Mouse (Mus musculus): ENCODE measurements around the gene Olfr871. TPM values are rescaled to one million over a fixed set of nuclear protein-coding genes. Genes with fewer than 3 reads are reported as not detected.

Gene Olfr871
- polyA plus RNA-seq, 1 experiment = not detected

GRCm38 (mm10) chr9:20211477-20211876 lies 530 bp upstream of the Olfr871 start:
- H3K79me2 ChIP-seq (ENCODE audit: control insufficient read depth, insufficient read depth) = no peaks in the 10 kb centered on the region
- H3K79me3 ChIP-seq (ENCODE audit: low read depth) = no peaks in the 10 kb centered on the region
- H3K27me3 ChIP-seq (ENCODE audit: control insufficient read depth, insufficient read depth, insufficient read length) = no peaks in the 10 kb centered on the region
- no peaks in the 10 kb centered on the region for H3K36me3 ChIP-seq (ENCODE audit: control insufficient read depth, insufficient read depth)
- TF ChIP-seq CEBPB (IDR thresholded peaks at IDR 0.05; ENCODE audit: low read depth) = no peak
- TF ChIP-seq MAX (IDR thresholded peaks at IDR 0.05) = no peak
- TF ChIP-seq FOSL1 (IDR thresholded peaks at IDR 0.05; ENCODE audit: insufficient read depth, low read length, poor library complexity, severe bottlenecking) = no peak
- TF ChIP-seq USF1 (IDR thresholded peaks at IDR 0.05; ENCODE audit: low read depth) = no peak
- TF ChIP-seq MYOG (IDR thresholded peaks at IDR 0.05; ENCODE audit: control insufficient read depth, extremely low read depth, insufficient read length) = no peak
- no peak for TF ChIP-seq CTCF (IDR thresholded peaks at IDR 0.05; ENCODE audit: control insufficient read depth, insufficient read depth, insufficient read length)
- no peak for TF ChIP-seq MYOD1 (IDR thresholded peaks at IDR 0.05; ENCODE audit: control insufficient read depth, insufficient read length, low read depth)
- H3K4me3 ChIP-seq (ENCODE audit: insufficient read depth, poor library complexity, severe bottlenecking) = no peak overlapping the region
- no peak overlapping the region for H3ac ChIP-seq (ENCODE audit: control insufficient read depth, insufficient read length, low read depth)

GRCm38 (mm10) chr9:20236819-20237218 lies 24.8 kb downstream of the Olfr871 start, which contains the start of gene Olfr872:
Gene Olfr872, plus strand, starts transcription at chr9:20237119.
- no peaks in the 10 kb centered on the region for H3K36me3 ChIP-seq (ENCODE audit: control insufficient read depth, insufficient read depth)
- H3K79me3 ChIP-seq (ENCODE audit: low read depth) = no peaks in the 10 kb centered on the region
- no peak within 1 kb of the TSS for H3K4me3 ChIP-seq (ENCODE audit: insufficient read depth, poor library complexity, severe bottlenecking)
- TF ChIP-seq MYOD1 (IDR thresholded peaks at IDR 0.05; ENCODE audit: control insufficient read depth, insufficient read length, low read depth) = no peak
- TF ChIP-seq CTCF (IDR thresholded peaks at IDR 0.05; ENCODE audit: control insufficient read depth, insufficient read depth, insufficient read length) = no peak
- TF ChIP-seq CEBPB (IDR thresholded peaks at IDR 0.05; ENCODE audit: low read depth) = no peak
- TF ChIP-seq MAX (IDR thresholded peaks at IDR 0.05) = no peak
- no peak for TF ChIP-seq MYOG (IDR thresholded peaks at IDR 0.05; ENCODE audit: control insufficient read depth, extremely low read depth, insufficient read length)
- TF ChIP-seq USF1 (IDR thresholded peaks at IDR 0.05; ENCODE audit: low read depth) = no peak
- TF ChIP-seq FOSL1 (IDR thresholded peaks at IDR 0.05; ENCODE audit: insufficient read depth, low read length, poor library complexity, severe bottlenecking) = no peak
- H3K27me3 ChIP-seq (ENCODE audit: control insufficient read depth, insufficient read depth, insufficient read length) = no peaks in the 10 kb centered on the region
- H3K79me2 ChIP-seq (ENCODE audit: control insufficient read depth, insufficient read depth) = no peaks in the 10 kb centered on the region
- no peak within 1 kb of the TSS for H3ac ChIP-seq (ENCODE audit: control insufficient read depth, insufficient read length, low read depth)

GRCm38 (mm10) chr9:20237378-20237777 lies 25.4 kb downstream of the Olfr871 start:
- no peaks in the 10 kb centered on the region for H3K36me3 ChIP-seq (ENCODE audit: control insufficient read depth, insufficient read depth)
- no peaks in the 10 kb centered on the region for H3K79me2 ChIP-seq (ENCODE audit: control insufficient read depth, insufficient read depth)
- no peak overlapping the region for H3K4me3 ChIP-seq (ENCODE audit: insufficient read depth, poor library complexity, severe bottlenecking)
- no peaks in the 10 kb centered on the region for H3K27me3 ChIP-seq (ENCODE audit: control insufficient read depth, insufficient read depth, insufficient read length)
- TF ChIP-seq FOSL1 (IDR thresholded peaks at IDR 0.05; ENCODE audit: insufficient read depth, low read length, poor library complexity, severe bottlenecking) = no peak
- TF ChIP-seq MYOG (IDR thresholded peaks at IDR 0.05; ENCODE audit: control insufficient read depth, extremely low read depth, insufficient read length) = no peak
- TF ChIP-seq CEBPB (IDR thresholded peaks at IDR 0.05; ENCODE audit: low read depth) = no peak
- no peak for TF ChIP-seq USF1 (IDR thresholded peaks at IDR 0.05; ENCODE audit: low read depth)
- TF ChIP-seq MAX (IDR thresholded peaks at IDR 0.05) = no peak
- TF ChIP-seq CTCF (IDR thresholded peaks at IDR 0.05; ENCODE audit: control insufficient read depth, insufficient read depth, insufficient read length) = no peak
- no peak for TF ChIP-seq MYOD1 (IDR thresholded peaks at IDR 0.05; ENCODE audit: control insufficient read depth, insufficient read length, low read depth)
- no peaks in the 10 kb centered on the region for H3K79me3 ChIP-seq (ENCODE audit: low read depth)
- H3ac ChIP-seq (ENCODE audit: control insufficient read depth, insufficient read length, low read depth) = no peak overlapping the region

Other genes with a start within 250 kb of the Olfr871 start
- gene Olfr866, start 184.2 kb upstream of the Olfr871 start, polyA plus RNA-seq (2012; fragmentation: generic; extraction: Trizol) = not detected
- gene Olfr867, start 154.6 kb upstream of the Olfr871 start, polyA plus RNA-seq (2012; fragmentation: generic; extraction: Trizol) = not detected
- gene Olfr868, start 113.6 kb upstream of the Olfr871 start, polyA plus RNA-seq (2012; fragmentation: generic; extraction: Trizol) = not detected
- not detected for gene Olfr869, start 83.2 kb upstream of the Olfr871 start, polyA plus RNA-seq (2012; fragmentation: generic; extraction: Trizol)
- not detected for gene Olfr870, start 38.1 kb upstream of the Olfr871 start, polyA plus RNA-seq (2012; fragmentation: generic; extraction: Trizol)
- not detected for gene Olfr872, start 24.9 kb downstream of the Olfr871 start, polyA plus RNA-seq (2012; fragmentation: generic; extraction: Trizol)
- not detected for gene Olfr39, start 70.1 kb downstream of the Olfr871 start, polyA plus RNA-seq (2012; fragmentation: generic; extraction: Trizol)
- not detected for gene Olfr873, start 86.3 kb downstream of the Olfr871 start, polyA plus RNA-seq (2012; fragmentation: generic; extraction: Trizol)
- not detected for gene Olfr18, start 123.9 kb downstream of the Olfr871 start, polyA plus RNA-seq (2012; fragmentation: generic; extraction: Trizol)
- gene Zfp560, start 173.0 kb downstream of the Olfr871 start, polyA plus RNA-seq (2012; fragmentation: generic; extraction: Trizol) = 17.5 TPM
- 1.9 TPM for gene Zfp26, start 248.0 kb downstream of the Olfr871 start, polyA plus RNA-seq (2012; fragmentation: generic; extraction: Trizol)

Data from C2C12 (cell line).